14 mouse cellular contexts compared by ENCODE assay signal in genomic region chr5:73008230-73008629, GRCm38 (mm10). TPM values are rescaled to one million over a fixed set of nuclear protein-coding genes. Genes with fewer than 3 reads are reported as not detected.
A peak's percentile ranks its signal among the peaks of the same experiment; 100 is the strongest.
DNase-seq lines count a peak whose midpoint lies in the region; ATAC-seq and TF ChIP-seq lines count a peak whose summit lies in the region.
"Not testable (repeated sequence)": the region's sequence is repeated elsewhere in the genome, so short reads cannot be mapped to it uniquely, and the experiment has no call there.
"Had no signal": no experiment of that assay in that cellular context is flagged by ENCODE, and none has a peak within 500 bp of the region (broad histone marks: within the 10 kb centered on the region; RNA-seq: fewer than 3 reads in every experiment).

No protein-coding gene starts in this region.

- not testable (repeated sequence) for H3K4me1 ChIP-seq in ES-Bruce4 (ENCODE audit: control insufficient read depth, insufficient read depth, low read length); embryonic facial prominence, embryonic 14.5 days (ENCODE audit: control insufficient read depth, insufficient read depth, low read length); lung, postnatal 0 days (ENCODE audit: insufficient read depth, low read depth, low read length); neural tube, embryonic 13.5 days (replicated peaks)
- peaks cover 11% of the 10 kb centered on the region for H3K4me1 ChIP-seq in hindbrain, embryonic 10.5 days (replicated peaks)

- ATAC-seq in embryonic facial prominence, embryonic 14.5 days (ENCODE audit: low read depth) = peak; percentile 39; the same call in 1 of the 2 replicates
- not testable (repeated sequence) for ATAC-seq in lung, postnatal 0 days; neural tube, embryonic 13.5 days (ENCODE audit: low read depth)

- not testable (repeated sequence) for H3K9me3 ChIP-seq in ES-Bruce4 (replicated peaks; ENCODE audit: control insufficient read depth, insufficient read depth, low read length, poor library complexity, severe bottlenecking); embryonic facial prominence, embryonic 14.5 days (ENCODE audit: control insufficient read depth, low read length); hindbrain, embryonic 10.5 days; lung, postnatal 0 days (ENCODE audit: low read length); neural tube, embryonic 13.5 days

- TF ChIP-seq EP300 in ES-Bruce4 (IDR thresholded peaks at IDR 0.05; ENCODE audit: insufficient read depth, low read depth, low read length); lung, postnatal 0 days (IDR thresholded peaks at IDR 0.05): not testable (repeated sequence)

- H3K27ac ChIP-seq in ES-Bruce4 (ENCODE audit: insufficient read depth, low read length); embryonic facial prominence, embryonic 14.5 days (replicated peaks; ENCODE audit: low read depth, low read length); hindbrain, embryonic 10.5 days; lung, postnatal 0 days (ENCODE audit: low read length); neural tube, embryonic 13.5 days (replicated peaks): not testable (repeated sequence)

- H3K4me2 ChIP-seq in embryonic facial prominence, embryonic 14.5 days (ENCODE audit: low read depth, low read length); lung, postnatal 0 days (replicated peaks; ENCODE audit: low read depth, low read length): not testable (repeated sequence)
- H3K4me2 ChIP-seq in neural tube, embryonic 13.5 days = peak overlapping the region; percentile 62; the same call in 1 of the 2 replicates

- 44% methylated on average over 8 of the region's 8 CpGs for WGBS in embryonic facial prominence, embryonic 14.5 days
- 42% methylated on average over 8 of the region's 8 CpGs for WGBS in hindbrain, embryonic 10.5 days
- 43% methylated on average over 8 of the region's 8 CpGs for WGBS in lung, postnatal 0 days
- 35% methylated on average over 8 of the region's 8 CpGs for WGBS in neural tube, embryonic 13.5 days

- H3K36me3 ChIP-seq in ES-Bruce4 (ENCODE audit: control insufficient read depth, insufficient read depth, low read length, poor library complexity, severe bottlenecking); embryonic facial prominence, embryonic 14.5 days (ENCODE audit: control insufficient read depth, insufficient read depth, low read length); hindbrain, embryonic 10.5 days; lung, postnatal 0 days (ENCODE audit: insufficient read depth, low read length); neural tube, embryonic 13.5 days: not testable (repeated sequence)

- TF ChIP-seq CTCF in ES-Bruce4 (IDR thresholded peaks at IDR 0.05; ENCODE audit: low read depth, low read length) = peak; percentile 44
- peak; percentile 53 for TF ChIP-seq CTCF in lung, postnatal 0 days (IDR thresholded peaks at IDR 0.05)

- TF ChIP-seq POLR2A in ES-Bruce4 (IDR thresholded peaks at IDR 0.05; ENCODE audit: insufficient read depth, low read length) = not testable (repeated sequence)

- H3K4me3 ChIP-seq in ES-Bruce4 (ENCODE audit: low read depth, low read length); embryonic facial prominence, embryonic 14.5 days (ENCODE audit: low read depth, low read length); hindbrain, embryonic 10.5 days; lung, postnatal 0 days (ENCODE audit: low read depth, low read length); neural tube, embryonic 13.5 days: not testable (repeated sequence)

- H3K9ac ChIP-seq in ES-Bruce4 (ENCODE audit: low read depth, poor library complexity, severe bottlenecking); embryonic facial prominence, embryonic 14.5 days (ENCODE audit: low read depth, low read length); lung, postnatal 0 days (replicated peaks; ENCODE audit: low read depth); neural tube, embryonic 13.5 days: not testable (repeated sequence)

- peak; percentile 34 for DNase-seq in adrenal gland, adult 2 months
- not testable (repeated sequence) for DNase-seq in embryonic facial prominence, embryonic 14.5 days (ENCODE audit: low spot score); lung, postnatal 0 days (ENCODE audit: low spot score)
- peak; percentile 34 for DNase-seq in hindbrain, embryonic 10.5 days (ENCODE audit: low spot score)
- DNase-seq in kidney, adult 9 months = peak; percentile 28
- DNase-seq in thymus, postnatal 14 days = peak; percentile 33

- H3K27me3 ChIP-seq in ES-Bruce4 (ENCODE audit: control insufficient read depth, insufficient read depth, low read length, poor library complexity, severe bottlenecking); lung, postnatal 0 days (replicated peaks; ENCODE audit: insufficient read depth, low read length): not testable (repeated sequence)
- H3K27me3 ChIP-seq in embryonic facial prominence, embryonic 14.5 days (replicated peaks; ENCODE audit: control insufficient read depth, insufficient read depth, low read length) = peaks cover 31% of the 10 kb centered on the region
- peaks cover 60% of the 10 kb centered on the region for H3K27me3 ChIP-seq in hindbrain, embryonic 10.5 days (ENCODE audit: insufficient read depth, poor library complexity, severe bottlenecking)
- H3K27me3 ChIP-seq in neural tube, embryonic 13.5 days = peaks cover 26% of the 10 kb centered on the region

RNA-seq across cellular contexts. Expression of gene Slc10a4, which starts 1.5 kb away (rescaled TPM):
- polyA plus RNA-seq in ES-Bruce4 (2011; ENCODE audit: insufficient read depth, insufficient read length, low read depth, missing spikeins) = not detected in 2 replicates
- 10 to 100 TPM in 1 of 2 experiments, 1 to 10 TPM in 1; 6.6 to 10.3 TPM for total RNA-seq in adrenal gland, adult 2 months (2021)
- 13.5 and 19.8 TPM in 2 replicates for polyA plus RNA-seq in adrenal gland, adult 2 months (2012; rRNA removed)
- polyA plus RNA-seq in embryonic facial prominence, embryonic 14.5 days (2014; fragmentation: Nextera tagmentation; extraction: Ambion mirVana) = 1.8 and 1.9 TPM in 2 replicates
- polyA plus RNA-seq in hindbrain, embryonic 10.5 days (2016; fragmentation: Nextera tagmentation; extraction: Ambion mirVana) = 6.5 and 23.2 TPM in 2 replicates
- polyA plus RNA-seq in lung, postnatal 0 days (2015; fragmentation: Nextera tagmentation; extraction: Ambion mirVana) = 0.27 and 0.44 TPM in 2 replicates
- 38.5 and 42.5 TPM in 2 replicates for polyA plus RNA-seq in neural tube, embryonic 13.5 days (2015; fragmentation: Nextera tagmentation; extraction: Ambion mirVana)
- total RNA-seq: heart, postnatal 25 days had no signal

RNA-seq across cellular contexts. Expression of gene Gm10135, which starts 33.7 kb away (rescaled TPM):
- not detected in 2 replicates for polyA plus RNA-seq in ES-Bruce4 (2011; ENCODE audit: insufficient read depth, insufficient read length, low read depth, missing spikeins)
- total RNA-seq in adrenal gland, adult 2 months (2021) = not detected
- not detected in 2 replicates for polyA plus RNA-seq in adrenal gland, adult 2 months (2012; rRNA removed)
- not detected in 2 replicates for polyA plus RNA-seq in embryonic facial prominence, embryonic 14.5 days (2014; fragmentation: Nextera tagmentation; extraction: Ambion mirVana)
- not detected in 2 replicates for polyA plus RNA-seq in hindbrain, embryonic 10.5 days (2016; fragmentation: Nextera tagmentation; extraction: Ambion mirVana)
- polyA plus RNA-seq in lung, postnatal 0 days (2015; fragmentation: Nextera tagmentation; extraction: Ambion mirVana) = not detected in 2 replicates
- not detected in 2 replicates for polyA plus RNA-seq in neural tube, embryonic 13.5 days (2015; fragmentation: Nextera tagmentation; extraction: Ambion mirVana)
- total RNA-seq: heart, postnatal 25 days; layer of hippocampus, adult 8-10 months; left cerebral cortex, postnatal 10 days had no signal
- polyA plus RNA-seq: frontal cortex, adult 2 months; gonadal fat pad, adult 2 months; kidney, embryonic 14.5 days had no signal
